Mouse (Mus musculus): Measurements from ENCODE around the gene Cabp2. TPM values are rescaled to one million over a fixed set of nuclear protein-coding genes. Genes with fewer than 3 reads are reported as not detected.
"Not testable (repeated sequence)": the region's sequence is repeated elsewhere in the genome, so short reads cannot be mapped to it uniquely, and the experiment has no call there.

The Cabp2 gene
- total RNA-seq, 1 experiment from 2014 or later: not detected

- DNase-seq: no peak
These were observed 25.3 kb upstream of the Cabp2 start for GRCm38 (mm10) chr19:4055947-4056693.

- DNase-seq: no peak
These were observed 24.7 kb upstream of the Cabp2 start for GRCm38 (mm10) chr19:4056727-4057126.

- DNase-seq: no peak
These were observed 24.0 kb upstream of the Cabp2 start for GRCm38 (mm10) chr19:4057389-4057788.

GRCm38 (mm10) chr19:4057962-4058361 lies 23.4 kb upstream of the Cabp2 start:
- DNase-seq: no peak

GRCm38 (mm10) chr19:4058581-4058980 lies 22.8 kb upstream of the Cabp2 start:
- DNase-seq: no peak

GRCm38 (mm10) chr19:4059069-4059740 lies 22.2 kb upstream of the Cabp2 start, which contains the start of gene Gstp3:
Gstp3 (minus strand) TSS chr19:4059569.
- DNase-seq: no peak

- DNase-seq: not testable (repeated sequence)
These were observed 21.1 kb upstream of the Cabp2 start for GRCm38 (mm10) chr19:4060044-4060898.

GRCm38 (mm10) chr19:4060899-4061465 lies 20.4 kb upstream of the Cabp2 start:
- no peak for DNase-seq

- DNase-seq: not testable (repeated sequence)
These were observed 18.0 kb upstream of the Cabp2 start for GRCm38 (mm10) chr19:4063357-4063756.

GRCm38 (mm10) chr19:4064501-4064900 lies 16.9 kb upstream of the Cabp2 start:
- DNase-seq: not testable (repeated sequence)

- no peak for DNase-seq
These were observed 15.1 kb upstream of the Cabp2 start for GRCm38 (mm10) chr19:4066280-4066679.

- DNase-seq: no peak
These were observed 14.5 kb upstream of the Cabp2 start for GRCm38 (mm10) chr19:4066877-4067276.

- not testable (repeated sequence) for DNase-seq
These were observed 13.1 kb upstream of the Cabp2 start for GRCm38 (mm10) chr19:4068242-4068641.

- DNase-seq: no peak
These were observed 12.5 kb upstream of the Cabp2 start for GRCm38 (mm10) chr19:4068717-4069410.

GRCm38 (mm10) chr19:4070311-4070710 lies 11.1 kb upstream of the Cabp2 start:
- DNase-seq: no peak

- no peak for DNase-seq
These were observed 10.6 kb upstream of the Cabp2 start for GRCm38 (mm10) chr19:4070756-4071155.

- no peak for DNase-seq
These were observed 10.0 kb upstream of the Cabp2 start for GRCm38 (mm10) chr19:4071406-4071805.

- no peak for DNase-seq
These were observed 8.5 kb upstream of the Cabp2 start for GRCm38 (mm10) chr19:4072706-4073424.

- DNase-seq: no peak
These were observed 5.8 kb upstream of the Cabp2 start for GRCm38 (mm10) chr19:4075531-4075930.

GRCm38 (mm10) chr19:4079594-4079993 lies 1.8 kb upstream of the Cabp2 start:
- DNase-seq: no peak

GRCm38 (mm10) chr19:4080511-4081009 lies 818 bp upstream of the Cabp2 start:
- DNase-seq: no peak
